Mouse (Mus musculus): ENCODE results near the gene Myrfl.

- TF ChIP-seq TAL1 (IDR thresholded peaks at IDR 0.05; ENCODE audit: low read length) (no peak), GATA1 (IDR thresholded peaks at IDR 0.05; ENCODE audit: low read length) (no peak)
Measured at GRCm38 (mm10) chr10:116913647-116914273, 17.0 kb upstream of the Myrfl start.
